Mouse (Mus musculus): Measurements from ENCODE around the gene Enkur.

- no peak for TF ChIP-seq CTCF (IDR thresholded peaks at IDR 0.05; ENCODE audit: low read depth)
- TF ChIP-seq EP300 (IDR thresholded peaks at IDR 0.05; ENCODE audit: low read depth) = no peak
Measured at GRCm38 (mm10) chr2:21236846-21237245, 31.7 kb upstream of the Enkur start.
